Mouse (Mus musculus) G1E-ER4 (cell line): ENCODE results near the gene Ltbr. TPM values are rescaled to one million over a fixed set of nuclear protein-coding genes. Genes with fewer than 3 reads are reported as not detected.

Source experiments
- GATA1 ChIP-seq: IDR thresholded peaks from one replicate; pipeline ENCODE4 v1.8.0; 2012; ENCODE audit warnings: low read length, inconsistent platforms
- polyA plus RNA-seq: library from polyadenylated mRNA; stranded (reverse); fragments of >175 nt; gene quantifications from 2 replicates; pipeline ENCODE4 v1.2.3, GENCODE M21; 2012

Gene Ltbr
- polyA plus RNA-seq, 1 experiment: not detected

- no peak for TF ChIP-seq GATA1
Observed at GRCm38 (mm10) chr6:125350231-125350994, 36.7 kb upstream of the Ltbr start.

- TF ChIP-seq GATA1: no peak
Observed at GRCm38 (mm10) chr6:125349575-125350230, 36.0 kb upstream of the Ltbr start.

DNA sequence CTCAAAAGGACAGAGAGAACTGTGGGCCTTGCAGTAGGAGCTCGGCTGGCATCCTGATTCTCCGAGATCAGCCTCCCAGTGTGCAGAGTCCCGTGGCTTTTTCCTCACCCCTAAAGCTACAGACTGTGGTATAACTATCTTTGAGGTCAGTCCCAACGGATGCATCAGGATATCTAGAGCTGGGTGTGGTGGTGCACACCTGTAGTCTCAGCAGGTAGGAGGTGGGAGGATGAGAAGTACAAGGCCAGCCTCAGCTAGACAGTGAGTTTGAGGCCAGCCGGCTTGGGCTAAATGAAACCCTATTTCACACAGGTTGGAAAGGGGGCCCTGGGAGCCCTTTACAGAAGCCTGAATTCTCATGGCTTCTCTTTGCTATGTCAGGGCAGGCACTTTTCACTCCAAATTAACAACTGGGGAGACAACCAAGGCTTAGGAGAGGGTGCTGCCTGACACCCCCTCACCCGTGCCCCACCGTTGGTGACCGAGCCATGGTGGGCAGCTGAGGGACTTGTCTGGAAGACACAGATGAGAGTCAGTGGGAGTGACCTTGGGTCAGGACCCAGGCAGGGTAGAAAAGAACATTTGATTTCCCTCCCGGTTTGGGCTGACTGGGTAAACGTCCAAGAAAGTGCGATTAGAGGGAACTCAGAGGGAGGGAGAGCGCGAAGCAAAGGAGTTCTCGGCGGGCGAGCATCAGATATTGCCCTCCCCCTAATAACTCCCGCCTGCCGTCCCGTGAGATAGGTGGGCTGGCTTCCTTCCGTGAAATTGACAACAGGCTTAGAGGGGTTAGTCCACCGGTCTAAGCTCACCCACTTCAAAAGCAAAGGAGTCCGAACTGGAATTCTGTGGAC lies 35.3 kb upstream of the Ltbr start, which contains the start of gene Tnfrsf1a:
Gene Tnfrsf1a, plus strand, starts transcription at position 642 of the 854 bp plus-strand sequence.
- TF ChIP-seq GATA1: no peak

- no peak for TF ChIP-seq GATA1
Observed at GRCm38 (mm10) chr6:125346029-125346428, 32.3 kb upstream of the Ltbr start.

DNA sequence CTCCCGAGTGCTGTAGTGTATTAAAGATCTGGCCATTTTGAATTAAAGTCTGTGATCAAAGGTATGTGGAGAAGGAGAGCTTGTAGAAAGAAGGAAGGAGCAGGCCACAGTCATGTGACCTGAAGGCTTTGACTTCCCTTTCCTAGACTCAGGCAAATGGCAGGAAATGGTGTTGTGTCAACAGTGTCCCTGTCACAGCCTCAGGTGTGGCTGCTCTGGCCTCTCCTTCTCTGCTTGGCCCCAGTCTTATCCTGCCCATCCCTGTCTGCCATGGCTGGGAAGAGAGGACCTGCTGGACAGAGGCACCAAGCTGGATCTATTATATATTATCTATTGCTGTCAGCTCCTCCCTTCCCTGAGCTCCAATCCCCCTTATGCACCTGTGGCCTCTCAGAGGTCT lies 31.9 kb upstream of the Ltbr start:
- no peak for TF ChIP-seq GATA1

GRCm38 (mm10) chr6:125344866-125345265 lies 31.2 kb upstream of the Ltbr start:
- no peak for TF ChIP-seq GATA1

DNA sequence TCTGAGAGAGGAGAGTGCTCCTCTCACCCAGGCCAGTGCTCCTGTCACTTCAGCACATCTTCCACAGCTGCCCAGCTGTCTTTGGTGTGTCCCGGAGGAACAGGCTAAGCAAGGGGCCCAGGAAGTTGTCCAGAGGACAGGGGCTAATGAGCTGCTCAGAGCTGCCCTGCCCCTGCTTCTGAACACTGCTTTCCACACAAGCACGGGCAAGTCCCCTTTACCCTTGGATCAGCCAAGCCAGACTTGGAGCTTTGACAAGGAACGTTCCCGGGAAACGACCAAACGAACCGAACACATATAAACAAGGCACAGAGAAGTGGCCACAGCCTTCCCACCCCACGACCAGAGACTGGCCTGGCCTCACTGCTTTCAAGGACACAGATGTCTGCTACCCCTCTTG lies 30.4 kb upstream of the Ltbr start:
- TF ChIP-seq GATA1: no peak

GRCm38 (mm10) chr6:125342198-125342597 lies 28.5 kb upstream of the Ltbr start:
- no peak for TF ChIP-seq GATA1

- no peak for TF ChIP-seq GATA1
Observed at GRCm38 (mm10) chr6:125340244-125340643, 26.6 kb upstream of the Ltbr start.

DNA sequence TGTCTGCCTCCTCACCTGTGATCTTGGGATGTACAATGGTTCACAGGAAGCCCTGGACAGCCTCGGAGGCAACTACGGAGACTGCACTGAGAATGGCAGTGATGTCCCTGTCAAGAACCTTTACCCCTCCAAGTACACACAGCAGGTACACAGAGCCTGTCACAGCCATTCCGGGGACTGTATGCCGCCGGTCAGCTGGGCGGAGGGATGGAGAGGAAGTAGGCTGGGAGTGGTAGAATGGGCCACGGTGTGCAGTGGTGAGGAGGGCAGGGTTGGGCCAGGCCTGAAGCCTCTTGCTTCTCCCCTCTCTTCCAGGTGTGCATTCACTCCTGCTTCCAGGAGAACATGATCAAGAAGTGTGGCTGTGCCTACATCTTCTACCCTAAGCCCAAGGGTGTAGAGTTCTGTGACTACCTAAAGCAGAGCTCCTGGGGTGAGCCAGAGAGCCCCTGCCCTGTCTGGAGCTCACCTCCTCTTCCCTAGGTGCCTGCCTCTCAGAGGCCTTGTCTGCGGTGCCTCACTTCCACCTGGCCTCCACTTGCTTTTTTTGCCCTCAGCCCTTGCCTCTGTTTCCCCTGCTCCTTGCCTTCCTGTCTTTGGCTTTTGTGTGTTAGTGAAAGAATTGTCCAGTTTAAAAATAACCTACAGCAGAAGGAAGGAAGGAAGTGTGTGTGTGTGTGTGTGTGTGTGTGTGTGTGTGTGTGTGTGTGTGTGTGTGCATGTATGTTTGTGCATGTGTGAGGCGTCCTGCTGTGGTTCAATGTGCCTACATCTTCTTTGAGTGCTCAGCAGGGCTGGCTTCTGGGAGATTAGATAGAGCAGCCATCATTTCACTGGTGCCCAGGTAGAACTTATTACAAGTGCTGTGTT lies 25.3 kb upstream of the Ltbr start:
- no peak for TF ChIP-seq GATA1

- no peak for TF ChIP-seq GATA1
Observed at GRCm38 (mm10) chr6:125334356-125334755, 20.7 kb upstream of the Ltbr start.

DNA sequence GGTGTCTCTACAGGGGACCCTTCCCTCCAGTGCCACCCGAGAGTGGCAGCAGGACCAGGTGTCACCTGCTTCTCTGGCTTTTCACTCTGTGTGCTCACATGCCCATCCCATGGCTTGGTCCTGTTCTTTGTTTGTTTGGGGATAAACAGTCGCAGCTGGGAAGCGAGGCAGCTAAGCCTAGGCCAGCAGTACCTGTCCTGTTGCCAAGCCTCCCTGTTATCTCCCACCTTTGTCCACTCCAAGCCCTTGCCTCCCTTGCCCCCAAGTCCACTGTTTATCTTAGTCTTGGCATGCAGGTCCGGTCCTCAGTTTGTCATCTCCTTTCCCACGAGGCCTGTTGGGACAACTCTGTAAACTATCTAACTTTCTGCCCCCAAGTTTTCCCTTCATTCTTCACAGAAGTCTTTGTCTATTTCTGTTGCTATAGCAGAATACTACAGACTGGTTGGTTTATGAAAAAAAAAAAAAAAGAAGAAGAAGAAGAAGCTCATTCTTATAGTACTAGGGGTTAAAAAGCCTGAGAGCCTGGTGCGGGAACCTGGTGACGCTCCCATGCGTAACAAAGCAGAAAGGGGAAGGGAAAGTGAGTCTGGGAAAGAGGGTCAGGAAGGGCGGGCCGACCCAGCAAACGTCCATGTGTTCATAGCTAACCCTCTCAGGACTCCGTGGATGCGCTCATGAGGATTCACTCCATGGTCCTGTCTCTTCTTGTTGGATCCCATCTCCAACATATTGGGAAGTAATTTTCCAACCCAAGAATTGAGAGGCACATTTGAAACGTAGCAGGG lies 19.6 kb upstream of the Ltbr start:
- TF ChIP-seq GATA1: no peak

DNA sequence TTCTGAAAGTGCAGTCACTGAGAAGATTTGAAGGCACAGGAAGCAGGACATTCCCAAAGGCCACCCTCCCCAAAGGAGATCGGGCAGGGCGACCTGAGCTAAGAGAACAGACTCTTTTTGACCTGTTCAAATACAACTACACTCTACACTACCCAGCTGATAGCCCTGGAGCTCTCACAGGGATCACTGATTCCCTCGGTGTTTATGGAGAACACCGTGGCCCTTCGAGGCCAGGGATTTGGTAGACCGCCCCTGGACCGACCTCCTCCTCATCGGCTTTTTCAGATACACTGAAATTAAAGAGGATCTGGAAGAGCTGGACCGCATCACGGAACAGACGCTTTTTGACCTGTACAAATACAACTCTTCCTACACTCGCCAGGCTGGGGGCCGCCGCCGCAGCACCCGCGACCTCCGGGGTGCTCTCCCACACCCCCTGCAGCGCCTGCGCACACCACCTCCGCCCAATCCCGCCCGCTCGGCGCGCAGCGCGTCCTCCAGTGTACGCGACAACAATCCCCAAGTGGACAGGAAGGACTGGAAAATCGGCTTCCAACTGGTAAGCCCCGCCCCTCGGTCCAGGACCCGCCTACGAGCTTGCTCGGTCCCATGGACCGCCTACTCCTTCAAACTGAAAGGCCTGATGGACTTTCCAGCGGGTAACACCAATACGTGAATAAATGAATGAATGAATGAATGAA lies 17.1 kb upstream of the Ltbr start:
- TF ChIP-seq GATA1: no peak

DNA sequence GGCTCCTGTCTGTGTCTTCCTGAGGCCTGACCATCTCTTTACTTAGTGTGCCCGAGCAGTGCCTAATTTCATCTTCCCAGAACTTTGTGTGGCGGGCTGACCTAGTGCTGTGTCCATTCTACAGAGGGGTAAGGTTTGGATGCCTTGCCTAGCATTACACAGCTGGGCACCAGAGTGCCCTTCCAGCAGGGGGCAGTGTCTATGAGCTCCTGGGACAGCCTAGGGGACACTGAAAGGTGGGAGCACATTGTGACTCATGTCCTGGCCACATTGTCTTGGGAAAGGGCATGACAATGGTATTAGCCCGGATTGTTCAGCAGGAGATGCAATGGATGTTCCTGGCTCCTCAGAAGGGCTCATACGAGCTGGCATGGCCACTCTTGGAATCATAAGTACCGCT lies 14.6 kb upstream of the Ltbr start:
- TF ChIP-seq GATA1: no peak
